Mouse (Mus musculus) liver, embryonic 14.5 days (tissue): ENCODE results near the gene Hoxa3.

Experiments used
- CTCF ChIP-seq: IDR thresholded peaks from 2 replicates; pipeline ENCODE4 v1.5.1; 2016; ENCODE audit warnings: antibody characterized with exemption, low read depth, control low read depth
- EP300 ChIP-seq: IDR thresholded peaks from 2 replicates; pipeline ENCODE4 v1.6.1; 2016; ENCODE audit warnings: antibody characterized with exemption, low read depth

DNA sequence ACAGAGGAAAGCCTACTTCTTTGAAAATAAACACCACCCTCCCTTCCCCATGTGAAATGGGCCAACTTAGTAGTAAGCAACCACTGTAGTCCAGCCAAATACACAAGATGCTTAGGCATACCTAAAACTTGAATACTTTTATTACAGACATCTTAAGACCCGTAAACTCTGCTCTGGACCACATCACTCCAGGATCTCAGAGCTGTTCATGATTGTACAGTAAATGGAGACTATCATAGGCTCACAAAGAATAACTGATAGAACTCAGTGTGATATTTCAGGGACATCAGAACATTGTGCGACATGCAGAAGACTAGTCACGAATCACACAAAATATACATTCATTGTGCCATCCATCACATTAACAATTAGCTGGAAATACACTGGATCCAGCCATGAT, 57.7 kb downstream of the Hoxa3 start:
- TF ChIP-seq CTCF: no peak
- no peak for TF ChIP-seq EP300
